Comparison of ENCODE assay signal across 19 mouse cellular contexts in genomic region chr2:38969650-38970049, GRCm38 (mm10). TPM values are rescaled to one million over a fixed set of nuclear protein-coding genes. Genes with fewer than 3 reads are reported as not detected.
"Had no signal": no experiment of that assay in that cellular context is flagged by ENCODE, and none has a peak within 500 bp of the region (broad histone marks: within the 10 kb centered on the region; RNA-seq: fewer than 3 reads in every experiment).

No protein-coding gene starts in this region.

- H3K4me1 ChIP-seq: limb, embryonic 10.5 days; limb, embryonic 13.5 days; midbrain, embryonic 12.5 days; midbrain, embryonic 15.5 days; neural tube, embryonic 12.5 days; neural tube, embryonic 15.5 days had no signal

- H3K27ac ChIP-seq: layer of hippocampus, adult 2 months; limb, embryonic 10.5 days; limb, embryonic 13.5 days; macrophage; midbrain, embryonic 12.5 days; midbrain, embryonic 15.5 days; neural tube, embryonic 12.5 days; neural tube, embryonic 15.5 days; stomach, embryonic 15.5 days had no signal

- H3K4me3 ChIP-seq: layer of hippocampus, adult 2 months; limb, embryonic 10.5 days; limb, embryonic 13.5 days; midbrain, embryonic 12.5 days; midbrain, embryonic 15.5 days; neural tube, embryonic 12.5 days; neural tube, embryonic 15.5 days; stomach, embryonic 15.5 days had no signal

- DNase-seq: kidney, adult 2 months; kidney, postnatal 25 days; layer of hippocampus, adult 9-11 months; lung, embryonic 14.5 days; right cerebral cortex, adult 18-20 months; right cerebral cortex, postnatal 14 days; right cerebral cortex, postnatal 4 days; thymus, adult 18-20 months; thymus, postnatal 4 days had no signal

- H3K27me3 ChIP-seq: limb, embryonic 13.5 days; midbrain, embryonic 12.5 days; midbrain, embryonic 15.5 days; neural tube, embryonic 12.5 days; neural tube, embryonic 15.5 days; stomach, embryonic 15.5 days had no signal

- H3K9ac ChIP-seq: limb, embryonic 13.5 days; lung, embryonic 14.5 days; midbrain, embryonic 12.5 days; midbrain, embryonic 15.5 days; neural tube, embryonic 12.5 days; neural tube, embryonic 15.5 days; stomach, embryonic 15.5 days had no signal

- H3K36me3 ChIP-seq: limb, embryonic 10.5 days; limb, embryonic 13.5 days; midbrain, embryonic 12.5 days; midbrain, embryonic 15.5 days; neural tube, embryonic 12.5 days; neural tube, embryonic 15.5 days; stomach, embryonic 15.5 days had no signal

- H3K4me2 ChIP-seq: limb, embryonic 13.5 days; lung, embryonic 14.5 days; midbrain, embryonic 12.5 days; midbrain, embryonic 15.5 days; neural tube, embryonic 12.5 days; neural tube, embryonic 15.5 days; stomach, embryonic 15.5 days had no signal

- ATAC-seq: lung, postnatal 0 days; midbrain, embryonic 15.5 days had no signal

- H3K9me3 ChIP-seq: limb, embryonic 10.5 days; limb, embryonic 13.5 days; midbrain, embryonic 12.5 days; midbrain, embryonic 15.5 days; neural tube, embryonic 12.5 days; neural tube, embryonic 15.5 days; stomach, embryonic 15.5 days had no signal

RNA-seq across cellular contexts. Expression of gene Olfml2a, which starts 37.9 kb away (rescaled TPM):
- polyA plus RNA-seq: macrophage had no signal
